Mouse (Mus musculus): ENCODE results near the gene Gpt2.

- no peak for TF ChIP-seq CTCF (conservative IDR thresholded peaks at IDR 0.05 in 1 of 2, IDR thresholded peaks at IDR 0.05 in 1 of 2; ENCODE audit: low read depth in 2 of 2, low read length in 2 of 2)
- TF ChIP-seq ZMIZ1 (IDR thresholded peaks at IDR 0.05; ENCODE audit: low read depth, low read length), result no peak
- TF ChIP-seq EP300 (IDR thresholded peaks at IDR 0.05; ENCODE audit: low read length), result no peak
- no peak for TF ChIP-seq ZC3H11A (IDR thresholded peaks at IDR 0.05; ENCODE audit: low read depth, low read length)
- TF ChIP-seq IRF4 (IDR thresholded peaks at IDR 0.05; ENCODE audit: low read depth, low read length), result no peak
- no peak for TF ChIP-seq MAZ (IDR thresholded peaks at IDR 0.05; ENCODE audit: low read depth, low read length)
Observed at GRCm38 (mm10) chr8:85565186-85565585, 72.8 kb downstream of the Gpt2 start.

Measured in CH12.LX (cell line).